Mouse (Mus musculus): ENCODE measurements around the gene Clcn3. TPM values are rescaled to one million over a fixed set of nuclear protein-coding genes. Genes with fewer than 3 reads are reported as not detected.

The Clcn3 gene
- polyA plus RNA-seq, 1 experiment, result 27.0 TPM

GRCm38 (mm10) chr8:60933617-60934016 lies 49.5 kb downstream of the Clcn3 start:
- H3K36me3 ChIP-seq (ENCODE audit: control insufficient read depth, insufficient read depth, low read length), result peaks cover 4% of the 10 kb centered on the region
- no peak overlapping the region for H3K27ac ChIP-seq (ENCODE audit: insufficient read depth, low read depth, low read length)
- no peaks in the 10 kb centered on the region for H3K27me3 ChIP-seq (replicated peaks; ENCODE audit: control insufficient read depth, insufficient read depth, low read length)
- TF ChIP-seq CTCF (conservative IDR thresholded peaks at IDR 0.05; ENCODE audit: insufficient read depth, insufficient read length, low read depth, low read length) (0 out of 2 replicates have a peak, but pooled peaks have one; percentile 17), POLR2A (IDR thresholded peaks at IDR 0.05; ENCODE audit: low read depth, low read length) (no peak)
- H3K4me1 ChIP-seq (ENCODE audit: control insufficient read depth, insufficient read depth, low read length), result peaks cover 5% of the 10 kb centered on the region
- no peak for DNase-seq
- no peak overlapping the region for H3K4me3 ChIP-seq (ENCODE audit: insufficient read depth, low read depth, low read length)

GRCm38 (mm10) chr8:60920176-60920575 lies 62.9 kb downstream of the Clcn3 start:
- TF ChIP-seq POLR2A (IDR thresholded peaks at IDR 0.05; ENCODE audit: low read depth, low read length), result no peak
- no peak for TF ChIP-seq CTCF (conservative IDR thresholded peaks at IDR 0.05; ENCODE audit: insufficient read depth, insufficient read length, low read depth, low read length)
- WGBS, result 88% methylated on average over 4 of the region's 4 CpGs
- no peak for DNase-seq
- no peak overlapping the region for H3K27ac ChIP-seq (ENCODE audit: insufficient read depth, low read depth, low read length)
- no peaks in the 10 kb centered on the region for H3K27me3 ChIP-seq (replicated peaks; ENCODE audit: control insufficient read depth, insufficient read depth, low read length)
- H3K36me3 ChIP-seq (ENCODE audit: control insufficient read depth, insufficient read depth, low read length), result no peaks in the 10 kb centered on the region; the same call in 1 of the 2 replicates
- no peaks in the 10 kb centered on the region for H3K4me1 ChIP-seq (ENCODE audit: control insufficient read depth, insufficient read depth, low read length)
- no peak overlapping the region for H3K4me3 ChIP-seq (ENCODE audit: insufficient read depth, low read depth, low read length)

- 51% methylated on average over 3 of the region's 3 CpGs for WGBS
- Histone ChIP-seq H3K27ac (ENCODE audit: insufficient read depth, low read depth, low read length) (no peak overlapping the region), H3K36me3 (ENCODE audit: control insufficient read depth, insufficient read depth, low read length) (no peaks in the 10 kb centered on the region; the same call in 1 of the 2 replicates), H3K4me1 (ENCODE audit: control insufficient read depth, insufficient read depth, low read length) (no peaks in the 10 kb centered on the region), H3K27me3 (replicated peaks; ENCODE audit: control insufficient read depth, insufficient read depth, low read length) (no peaks in the 10 kb centered on the region), H3K4me3 (ENCODE audit: insufficient read depth, low read depth, low read length) (no peak overlapping the region)
- DNase-seq, result no peak
- TF ChIP-seq POLR2A (IDR thresholded peaks at IDR 0.05; ENCODE audit: low read depth, low read length) (no peak), CTCF (conservative IDR thresholded peaks at IDR 0.05; ENCODE audit: insufficient read depth, insufficient read length, low read depth, low read length) (no peak)
Observed at GRCm38 (mm10) chr8:60919069-60919468, 64.0 kb downstream of the Clcn3 start.

GRCm38 (mm10) chr8:60912554-60912953 lies 70.5 kb downstream of the Clcn3 start:
- 60% methylated on average over 10 of the region's 10 CpGs for WGBS
- Histone ChIP-seq H3K4me1 (ENCODE audit: control insufficient read depth, insufficient read depth, low read length) (no peaks in the 10 kb centered on the region), H3K27ac (ENCODE audit: insufficient read depth, low read depth, low read length) (no peak overlapping the region), H3K4me3 (ENCODE audit: insufficient read depth, low read depth, low read length) (no peak overlapping the region), H3K27me3 (replicated peaks; ENCODE audit: control insufficient read depth, insufficient read depth, low read length) (no peaks in the 10 kb centered on the region), H3K36me3 (ENCODE audit: control insufficient read depth, insufficient read depth, low read length) (no peaks in the 10 kb centered on the region)
- TF ChIP-seq POLR2A (IDR thresholded peaks at IDR 0.05; ENCODE audit: low read depth, low read length) (no peak), CTCF (conservative IDR thresholded peaks at IDR 0.05; ENCODE audit: insufficient read depth, insufficient read length, low read depth, low read length) (no peak)
- no peak for DNase-seq

GRCm38 (mm10) chr8:60912081-60912480 lies 71.0 kb downstream of the Clcn3 start:
- TF ChIP-seq POLR2A (IDR thresholded peaks at IDR 0.05; ENCODE audit: low read depth, low read length), result no peak
- Histone ChIP-seq H3K27ac (ENCODE audit: insufficient read depth, low read depth, low read length) (no peak overlapping the region), H3K4me3 (ENCODE audit: insufficient read depth, low read depth, low read length) (no peak overlapping the region), H3K27me3 (replicated peaks; ENCODE audit: control insufficient read depth, insufficient read depth, low read length) (no peaks in the 10 kb centered on the region), H3K4me1 (ENCODE audit: control insufficient read depth, insufficient read depth, low read length) (no peaks in the 10 kb centered on the region), H3K36me3 (ENCODE audit: control insufficient read depth, insufficient read depth, low read length) (no peaks in the 10 kb centered on the region)
- whole genome bisulfite sequencing, result 74% methylated on average over 4 of the region's 4 CpGs
- no peak for DNase-seq

GRCm38 (mm10) chr8:60900147-60900546 lies 83.0 kb downstream of the Clcn3 start:
- Histone ChIP-seq H3K27me3 (replicated peaks; ENCODE audit: control insufficient read depth, insufficient read depth, low read length) (no peaks in the 10 kb centered on the region), H3K36me3 (ENCODE audit: control insufficient read depth, insufficient read depth, low read length) (no peaks in the 10 kb centered on the region), H3K4me1 (ENCODE audit: control insufficient read depth, insufficient read depth, low read length) (0 out of 2 replicates have a peak, but pooled peaks cover 2% of the 10 kb centered on the region), H3K27ac (ENCODE audit: insufficient read depth, low read depth, low read length) (no peak overlapping the region), H3K4me3 (ENCODE audit: insufficient read depth, low read depth, low read length) (no peak overlapping the region)
- 57% methylated on average over 9 of the region's 9 CpGs for WGBS
- no peak for TF ChIP-seq CTCF (conservative IDR thresholded peaks at IDR 0.05; ENCODE audit: insufficient read depth, insufficient read length, low read depth, low read length)
- no peak for TF ChIP-seq POLR2A (IDR thresholded peaks at IDR 0.05; ENCODE audit: low read depth, low read length)
- peak; percentile 22 for DNase-seq

GRCm38 (mm10) chr8:60895878-60896277 lies 87.2 kb downstream of the Clcn3 start:
- no peaks in the 10 kb centered on the region for H3K36me3 ChIP-seq (ENCODE audit: control insufficient read depth, insufficient read depth, low read length)
- H3K4me3 ChIP-seq (ENCODE audit: insufficient read depth, low read depth, low read length), result no peak overlapping the region
- no peak for DNase-seq
- peaks cover 8% of the 10 kb centered on the region; the same call in 1 of the 2 replicates for H3K4me1 ChIP-seq (ENCODE audit: control insufficient read depth, insufficient read depth, low read length)
- WGBS, result 66% methylated on average over 6 of the region's 6 CpGs
- no peak overlapping the region for H3K27ac ChIP-seq (ENCODE audit: insufficient read depth, low read depth, low read length)
- TF ChIP-seq CTCF (conservative IDR thresholded peaks at IDR 0.05; ENCODE audit: insufficient read depth, insufficient read length, low read depth, low read length) (no peak), POLR2A (IDR thresholded peaks at IDR 0.05; ENCODE audit: low read depth, low read length) (no peak)
- no peaks in the 10 kb centered on the region for H3K27me3 ChIP-seq (replicated peaks; ENCODE audit: control insufficient read depth, insufficient read depth, low read length)
